Mouse (Mus musculus) limb, embryonic 10.5 days (tissue): ENCODE measurements at regions not wholly inside any gene's neighbourhood (a gene's known extent, or its start where the extent isn't known, plus 50 kb on each side); places are given as distances from the start of the nearest gene placed in this dataset.

ENCODE experiments used
- DNase-seq: peaks from one replicate; pipeline ENCODE4 v3.0.0-alpha.2; 2017; ENCODE audit warnings: low spot score
- H3K27ac ChIP-seq: fragments of 300-500 bp; sonication (generic); 2 replicates; pipeline ENCODE4 v1.5.1; 2016; ENCODE audit warnings: mild to moderate bottlenecking
- H3K27me3 ChIP-seq: fragments of 300-500 bp; sonication (generic); 2 replicates; pipeline ENCODE4 v1.6.1; 2016; ENCODE audit warnings: low read depth, mild to moderate bottlenecking; ENCODE audit not compliant: poor library complexity, severe bottlenecking
- H3K36me3 ChIP-seq: fragments of 300-500 bp; sonication (generic); 2 replicates; pipeline ENCODE4 v1.6.1; 2016; ENCODE audit warnings: mild to moderate bottlenecking, moderate library complexity
- H3K4me1 ChIP-seq: fragments of 300-500 bp; sonication (generic); 2 replicates; pipeline ENCODE4 v1.6.1; 2016
- H3K4me3 ChIP-seq: fragments of 300-500 bp; sonication (generic); 2 replicates; pipeline ENCODE4 v1.5.1; 2016; ENCODE audit warnings: mild to moderate bottlenecking, moderate library complexity
- H3K9me3 ChIP-seq: fragments of 300-500 bp; sonication (generic); replicated peaks from 2 replicates; pipeline ENCODE4 v1.6.1; 2016; ENCODE audit warnings: mild to moderate bottlenecking
- WGBS: fragments of 180-500 bp; shearing (Covaris S2); methylation state at CpG from one replicate; pipeline ENCODE4 v1.1.7; 2016; 5-methylcytosine and 5-hydroxymethylcytosine counted together

DNA sequence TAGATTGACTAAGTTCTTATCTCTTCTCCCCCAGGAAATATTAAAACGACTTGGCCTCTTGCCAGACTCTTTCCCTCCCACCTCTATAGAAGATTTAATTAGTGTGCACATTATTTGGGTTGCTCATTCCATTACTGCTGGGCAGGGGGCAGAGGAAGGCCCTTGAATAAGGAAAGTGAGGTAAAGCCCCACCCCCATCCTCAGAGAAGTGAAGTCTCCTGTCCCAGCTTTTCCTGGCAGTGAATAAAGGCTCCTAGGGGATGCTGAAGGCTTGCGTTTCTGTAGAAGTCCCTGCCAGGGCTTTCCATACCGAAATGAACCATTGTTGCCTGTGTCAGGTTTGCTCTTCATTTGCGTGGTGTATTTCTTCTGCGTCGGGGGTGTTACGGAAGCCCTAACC, 133.8 kb upstream of the Mdm1 start:
- no peaks in the 10 kb centered on the region for H3K36me3 ChIP-seq
- no peak overlapping the region for H3K4me3 ChIP-seq
- H3K4me1 ChIP-seq, result peaks cover 24% of the 10 kb centered on the region
- WGBS, result 87% methylated on average over 7 of the region's 7 CpGs
- H3K27me3 ChIP-seq, result no peaks in the 10 kb centered on the region
- H3K27ac ChIP-seq, result no peak overlapping the region
- peaks cover 3% of the 10 kb centered on the region for H3K9me3 ChIP-seq
- DNase-seq, result no peak

DNA sequence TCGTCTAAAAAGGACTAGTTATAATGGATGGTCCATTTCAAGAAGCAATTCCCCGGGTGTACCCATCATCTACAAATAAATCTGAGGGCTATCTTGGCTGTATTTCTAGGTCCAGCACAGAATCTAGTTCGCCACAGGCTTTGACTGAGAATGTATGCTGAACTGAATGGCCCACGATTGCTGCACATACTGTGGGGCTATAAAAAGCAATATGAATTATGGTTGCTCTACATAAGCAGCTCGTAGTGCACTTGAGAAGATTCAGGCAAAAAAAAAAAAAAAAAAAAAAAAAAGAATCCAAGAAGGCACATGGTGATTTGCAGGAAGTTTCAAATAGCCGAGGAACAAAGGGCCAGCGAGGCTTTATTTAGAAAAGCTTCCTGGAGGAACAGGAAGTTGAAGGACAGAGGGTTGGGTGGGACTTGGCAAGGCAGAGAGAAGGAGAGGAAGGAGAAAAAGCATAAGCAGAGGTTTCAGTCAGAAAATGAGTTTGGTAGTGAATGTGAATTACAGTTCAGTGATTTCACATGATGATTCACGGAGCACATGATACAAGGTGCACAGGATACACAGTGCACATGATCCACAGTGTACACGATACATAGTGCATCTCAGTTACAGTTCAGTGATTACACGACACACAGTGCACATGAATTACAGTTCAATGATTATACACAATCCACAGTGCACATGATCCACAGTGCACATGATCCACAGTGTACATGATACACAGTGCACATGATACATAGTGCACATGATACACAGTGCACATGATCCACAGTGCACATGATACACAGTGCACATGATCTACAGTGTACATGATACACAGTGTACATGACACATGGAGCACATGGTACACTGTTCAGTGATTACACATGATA, 129.7 kb upstream of the Mdm1 start:
- WGBS, result 85% methylated on average over 10 of the region's 10 CpGs
- H3K27ac ChIP-seq, result no peak overlapping the region
- H3K9me3 ChIP-seq, result peaks cover 3% of the 10 kb centered on the region
- no peaks in the 10 kb centered on the region for H3K27me3 ChIP-seq
- no peak overlapping the region for H3K4me3 ChIP-seq
- H3K36me3 ChIP-seq, result no peaks in the 10 kb centered on the region
- H3K4me1 ChIP-seq, result peaks cover 4% of the 10 kb centered on the region; the same call in 1 of the 2 replicates
- DNase-seq, result no peak

DNA sequence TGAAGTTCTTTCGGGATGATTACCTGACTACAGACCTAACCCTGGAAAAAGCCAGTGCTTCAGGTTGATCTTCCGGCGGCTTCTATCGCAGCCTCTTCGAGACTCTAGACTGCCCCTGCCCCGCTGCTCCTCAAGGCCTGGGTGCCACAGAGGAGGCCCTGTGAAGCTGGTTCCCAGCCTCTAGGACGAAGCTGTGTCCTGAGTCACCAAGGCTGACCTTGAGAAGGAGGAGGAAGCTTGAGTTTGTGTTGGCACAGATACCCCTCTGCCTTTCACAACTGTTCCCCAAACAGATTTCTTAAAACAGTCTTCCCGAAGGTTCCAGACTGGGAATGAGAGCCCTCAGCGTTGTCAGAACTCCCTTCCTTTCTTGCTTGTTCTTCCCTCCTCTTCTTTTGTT, 112.8 kb upstream of the Mdm1 start:
- no peak for DNase-seq
- Histone ChIP-seq H3K4me3 (no peak overlapping the region), H3K4me1 (no peaks in the 10 kb centered on the region), H3K9me3 (no peaks in the 10 kb centered on the region), H3K27me3 (no peaks in the 10 kb centered on the region), H3K36me3 (no peaks in the 10 kb centered on the region), H3K27ac (no peak overlapping the region)
- 91% methylated on average over 9 of the region's 9 CpGs for WGBS

DNA sequence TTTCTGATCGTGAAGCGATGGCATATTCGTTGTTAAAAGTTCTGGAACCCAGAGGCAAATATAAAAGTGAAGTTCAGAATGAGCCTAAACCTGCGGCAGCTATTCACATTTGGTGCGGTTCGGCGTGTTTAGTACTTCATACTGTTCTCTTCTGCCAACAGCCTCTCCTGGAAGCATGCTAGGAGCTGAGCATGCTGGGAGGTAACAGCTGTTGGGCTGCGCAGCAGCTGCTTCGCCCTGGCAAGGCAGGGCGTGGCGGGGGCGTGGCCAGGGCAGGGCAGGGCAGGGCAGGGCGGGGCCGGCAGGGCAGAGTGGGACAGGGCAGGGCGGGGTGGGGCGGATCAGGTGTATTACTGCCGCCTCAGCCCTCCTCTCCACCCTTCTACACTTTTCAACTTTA, 107.2 kb upstream of the Mdm1 start:
- no peak overlapping the region for H3K27ac ChIP-seq
- DNase-seq, result peak; percentile 28
- no peaks in the 10 kb centered on the region for H3K27me3 ChIP-seq
- no peaks in the 10 kb centered on the region for H3K36me3 ChIP-seq
- 72% methylated on average over 17 of the region's 17 CpGs for WGBS
- H3K4me1 ChIP-seq, result no peaks in the 10 kb centered on the region
- H3K9me3 ChIP-seq, result no peaks in the 10 kb centered on the region
- H3K4me3 ChIP-seq, result no peak overlapping the region

DNA sequence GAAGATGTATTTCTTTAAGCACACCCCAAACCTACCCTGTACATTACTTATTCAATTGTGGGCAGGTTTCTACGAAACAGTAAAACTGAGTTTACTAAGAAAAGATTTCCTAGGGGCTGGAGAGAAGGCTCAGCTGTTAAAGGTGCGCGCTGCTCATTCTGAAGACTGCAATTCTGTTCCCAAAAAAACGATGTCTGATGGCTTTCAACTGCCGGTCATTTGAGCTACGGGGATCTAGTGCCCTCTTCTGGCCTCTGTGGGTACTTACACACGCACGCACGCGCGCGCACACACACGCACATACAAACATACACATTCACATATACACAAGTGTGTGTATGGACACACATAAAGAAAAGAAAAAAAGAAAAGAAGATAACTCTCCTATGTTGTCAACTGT, 106.6 kb upstream of the Mdm1 start:
- no peak overlapping the region for H3K4me3 ChIP-seq

DNA sequence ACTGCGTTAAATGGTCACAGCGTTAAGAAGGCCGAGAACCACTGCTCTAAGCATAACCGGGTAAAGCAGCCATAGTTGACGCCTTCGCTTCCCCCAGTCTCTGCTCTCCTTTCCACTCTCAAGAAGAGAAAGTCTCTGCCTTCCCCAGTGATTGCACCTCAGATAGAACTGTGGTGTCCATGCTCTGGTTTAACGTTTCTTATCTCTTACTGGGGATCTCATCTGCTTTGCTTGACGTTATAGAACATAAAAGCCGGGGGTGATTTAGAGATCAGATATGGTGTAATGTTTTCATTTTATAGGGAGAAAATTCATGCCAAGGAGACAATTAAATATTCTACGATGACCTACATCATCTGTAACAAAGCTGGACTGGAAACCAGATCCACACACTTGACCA, 103.1 kb upstream of the Mdm1 start:
- Histone ChIP-seq H3K27ac (no peak overlapping the region), H3K27me3 (no peaks in the 10 kb centered on the region), H3K9me3 (no peaks in the 10 kb centered on the region), H3K36me3 (no peaks in the 10 kb centered on the region), H3K4me3 (no peak overlapping the region), H3K4me1 (no peaks in the 10 kb centered on the region)
- DNase-seq, result no peak
- WGBS, result 96% methylated on average over 10 of the region's 10 CpGs

More for the DNA sequence above, 106.6 kb upstream of the Mdm1 start:
- no peaks in the 10 kb centered on the region for H3K36me3 ChIP-seq
- 81% methylated on average over 13 of the region's 13 CpGs for WGBS
- H3K27me3 ChIP-seq, result no peaks in the 10 kb centered on the region
- no peak overlapping the region for H3K27ac ChIP-seq
- no peak for DNase-seq
- H3K4me1 ChIP-seq, result no peaks in the 10 kb centered on the region
- H3K9me3 ChIP-seq, result no peaks in the 10 kb centered on the region

DNA sequence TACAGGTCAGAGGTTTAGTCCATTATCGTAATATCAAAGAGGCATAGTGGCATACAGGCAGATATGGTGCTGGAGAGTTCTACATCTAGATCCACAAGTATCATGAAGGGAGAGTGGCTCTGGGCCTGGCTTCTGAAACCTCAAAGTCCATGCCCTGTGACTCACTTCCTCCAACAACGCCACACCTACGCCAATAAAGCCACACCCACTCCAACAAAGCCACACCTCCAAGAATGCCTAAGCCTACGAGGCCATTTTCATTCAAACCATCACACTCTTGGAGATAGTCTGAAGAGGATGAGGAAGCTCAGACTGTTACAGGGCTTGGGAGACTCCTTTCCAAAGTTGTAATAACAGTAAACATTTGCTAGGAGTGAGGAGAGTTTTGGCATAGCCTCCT, 102.6 kb upstream of the Mdm1 start:
- Histone ChIP-seq H3K9me3 (no peaks in the 10 kb centered on the region), H3K36me3 (no peaks in the 10 kb centered on the region), H3K4me1 (no peaks in the 10 kb centered on the region), H3K27me3 (no peaks in the 10 kb centered on the region), H3K27ac (no peak overlapping the region), H3K4me3 (no peak overlapping the region)
- 89% methylated on average over 4 of the region's 4 CpGs for WGBS
- no peak for DNase-seq

DNA sequence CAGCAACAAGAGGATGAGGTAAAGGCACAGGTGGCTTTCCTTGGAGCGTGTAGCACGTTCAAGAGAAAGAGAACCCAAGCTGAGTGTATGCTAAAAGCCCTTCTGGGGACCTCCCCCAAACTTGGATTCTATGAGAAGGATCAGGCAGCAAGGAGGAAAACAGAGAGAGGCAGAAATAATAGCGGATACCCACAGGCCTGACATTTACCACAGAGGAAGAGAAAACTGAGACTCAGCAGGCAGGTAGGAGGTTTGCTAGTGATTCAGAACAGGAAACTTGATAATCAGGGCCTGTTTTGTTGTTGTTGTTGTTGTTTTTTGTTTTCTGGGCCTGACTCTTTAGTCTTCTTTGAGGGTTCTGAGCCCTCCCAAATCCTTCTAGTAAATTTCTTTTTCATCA, 100.5 kb upstream of the Mdm1 start:
- WGBS, result 86% methylated on average over 3 of the region's 3 CpGs
- no peak for DNase-seq
- H3K4me3 ChIP-seq, result no peak overlapping the region
- H3K27ac ChIP-seq, result no peak overlapping the region
- no peaks in the 10 kb centered on the region for H3K9me3 ChIP-seq
- H3K27me3 ChIP-seq, result no peaks in the 10 kb centered on the region
- H3K36me3 ChIP-seq, result no peaks in the 10 kb centered on the region
- H3K4me1 ChIP-seq, result no peaks in the 10 kb centered on the region

DNA sequence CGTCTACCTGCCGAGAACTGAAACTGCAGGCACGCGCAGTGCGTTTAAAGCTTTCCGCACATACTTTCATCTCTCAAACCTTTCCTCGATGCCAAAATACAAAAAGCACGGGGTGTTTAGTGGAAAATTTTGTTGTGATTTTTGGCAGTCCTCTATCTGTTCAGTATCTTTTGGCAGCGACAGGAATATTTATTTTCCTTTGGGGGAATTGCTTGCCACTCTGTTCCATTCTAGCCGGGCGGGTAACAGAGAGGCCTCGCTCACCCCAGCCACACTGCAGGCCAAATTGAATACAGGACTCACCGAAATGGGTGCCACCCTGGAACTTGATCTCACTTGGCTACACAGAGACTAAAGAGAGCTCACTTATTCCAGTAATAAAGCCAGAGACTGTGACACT, 97.8 kb upstream of the Mdm1 start:
- Histone ChIP-seq H3K4me3 (no peak overlapping the region), H3K4me1 (no peaks in the 10 kb centered on the region), H3K36me3 (no peaks in the 10 kb centered on the region), H3K9me3 (no peaks in the 10 kb centered on the region), H3K27me3 (no peaks in the 10 kb centered on the region), H3K27ac (no peak overlapping the region)
- no peak for DNase-seq
- 70% methylated on average over 13 of the region's 13 CpGs for WGBS

DNA sequence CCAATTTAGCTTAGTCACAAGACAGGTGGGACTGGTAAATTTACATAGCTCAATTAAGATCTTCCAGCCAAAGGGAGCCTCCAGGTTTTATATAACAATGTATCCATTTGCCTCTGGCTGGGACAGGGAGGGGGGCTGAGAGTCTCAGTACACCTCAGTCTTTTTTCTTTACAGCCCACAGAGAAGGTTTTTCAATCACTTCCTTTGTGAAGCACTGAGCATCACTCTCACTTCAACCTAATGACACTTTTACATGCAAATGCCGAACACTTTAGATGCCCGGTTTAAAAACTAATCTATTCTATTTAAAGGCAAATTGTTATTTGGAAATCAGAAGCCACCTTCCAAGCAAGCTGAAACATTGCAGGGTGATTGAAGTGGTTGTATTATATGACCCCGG, 96.8 kb upstream of the Mdm1 start:
- no peaks in the 10 kb centered on the region for H3K27me3 ChIP-seq
- 68% methylated on average over 3 of the region's 3 CpGs for WGBS
- no peak overlapping the region for H3K4me3 ChIP-seq
- no peaks in the 10 kb centered on the region for H3K9me3 ChIP-seq
- peak; percentile 18 for DNase-seq
- H3K27ac ChIP-seq, result no peak overlapping the region
- no peaks in the 10 kb centered on the region for H3K36me3 ChIP-seq
- no peaks in the 10 kb centered on the region for H3K4me1 ChIP-seq

DNA sequence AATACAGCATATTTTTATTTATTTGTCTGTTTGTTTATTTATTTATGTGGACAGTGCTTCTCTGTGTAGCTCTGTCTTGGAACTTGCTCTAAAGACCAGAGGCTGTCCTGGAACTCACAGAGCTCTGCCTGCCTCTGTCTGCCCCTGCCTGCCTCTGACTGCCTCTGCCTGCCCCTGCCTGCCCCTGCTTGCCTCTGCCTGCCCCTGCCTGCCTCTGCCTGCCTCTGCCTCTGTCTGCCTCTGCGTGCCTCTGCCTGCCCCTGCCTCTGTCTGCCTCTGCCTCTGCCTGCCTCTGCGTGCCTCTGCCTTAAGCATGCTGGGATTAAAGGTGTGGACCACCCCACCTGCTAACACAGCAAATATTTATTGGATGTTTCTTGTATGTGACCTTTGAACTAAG, 96.2 kb upstream of the Mdm1 start:
- Histone ChIP-seq H3K4me3 (no peak overlapping the region), H3K36me3 (no peaks in the 10 kb centered on the region), H3K27ac (no peak overlapping the region), H3K27me3 (no peaks in the 10 kb centered on the region), H3K4me1 (no peaks in the 10 kb centered on the region), H3K9me3 (no peaks in the 10 kb centered on the region)
- DNase-seq, result peak; percentile 23
- WGBS, result 81% methylated on average over 2 of the region's 2 CpGs

DNA sequence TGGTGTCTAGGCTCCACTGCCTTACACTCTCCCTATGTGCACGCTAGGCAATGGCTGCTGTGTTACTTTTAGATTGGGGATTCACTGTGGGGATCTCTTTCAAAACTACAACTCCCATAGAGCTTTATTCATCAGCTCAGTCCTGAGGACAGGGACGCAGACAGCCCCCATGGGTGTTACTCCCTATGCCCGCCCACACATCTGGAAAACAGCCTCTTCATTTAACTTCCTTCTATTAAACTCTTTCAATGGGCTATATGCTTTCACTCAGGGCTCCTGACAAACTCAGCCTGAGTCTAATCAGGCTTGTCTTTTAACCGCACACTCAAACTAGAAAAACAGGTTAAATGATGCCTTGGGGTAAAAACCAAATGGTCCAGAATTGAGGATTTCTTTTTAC, 95.3 kb upstream of the Mdm1 start:
- Histone ChIP-seq H3K4me1 (no peaks in the 10 kb centered on the region), H3K27me3 (no peaks in the 10 kb centered on the region), H3K9me3 (no peaks in the 10 kb centered on the region), H3K4me3 (no peak overlapping the region), H3K36me3 (no peaks in the 10 kb centered on the region), H3K27ac (no peak overlapping the region)
- 74% methylated on average over 4 of the region's 4 CpGs for WGBS
- peak; percentile 23 for DNase-seq

DNA sequence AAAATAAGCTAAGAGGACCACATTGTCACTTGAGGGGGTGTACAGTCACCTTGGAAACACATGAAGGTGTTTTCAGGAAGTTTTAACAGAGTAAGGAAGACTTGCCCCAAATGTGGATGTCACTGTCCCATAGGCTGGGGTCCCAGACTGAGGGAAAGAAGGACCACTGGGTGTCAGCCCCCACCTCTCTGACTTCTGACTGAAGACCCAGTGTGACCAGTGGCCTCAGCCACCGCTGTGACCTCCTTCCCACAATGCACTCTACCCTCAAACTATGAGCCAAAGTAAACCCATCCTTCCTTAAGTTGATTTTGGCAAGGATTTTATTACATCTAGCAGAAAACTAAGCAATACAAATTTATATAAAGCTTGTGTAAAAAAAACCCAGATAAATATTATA, 94.8 kb upstream of the Mdm1 start:
- DNase-seq, result peak; percentile 10
- Histone ChIP-seq H3K4me1 (no peaks in the 10 kb centered on the region), H3K27ac (no peak overlapping the region), H3K36me3 (no peaks in the 10 kb centered on the region), H3K9me3 (no peaks in the 10 kb centered on the region), H3K4me3 (no peak overlapping the region), H3K27me3 (no peaks in the 10 kb centered on the region)
- WGBS, result 96% methylated on average over 1 of the region's 1 CpGs

DNA sequence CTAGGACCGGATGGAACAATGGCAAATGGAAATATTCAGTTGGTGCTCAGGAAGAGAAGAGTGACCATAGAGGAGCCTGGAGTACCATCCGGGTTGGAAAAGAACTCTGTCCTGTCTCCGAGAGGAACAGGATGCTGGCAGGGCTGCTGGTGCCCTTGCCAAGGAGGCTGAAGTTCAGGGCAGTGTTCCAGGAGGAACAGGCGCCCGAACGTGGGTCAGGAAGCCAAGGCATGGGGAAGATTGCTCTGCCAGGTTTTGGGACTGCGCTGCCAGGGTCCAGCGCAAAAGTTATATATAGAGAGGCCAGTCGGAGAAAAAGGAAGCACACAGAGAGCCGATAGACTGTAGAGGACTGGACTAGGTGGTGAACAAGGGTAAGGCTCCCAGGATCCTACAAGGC, 92.3 kb upstream of the Mdm1 start:
- no peak overlapping the region for H3K4me3 ChIP-seq
- no peaks in the 10 kb centered on the region for H3K4me1 ChIP-seq
- H3K27ac ChIP-seq, result no peak overlapping the region
- no peaks in the 10 kb centered on the region for H3K27me3 ChIP-seq
- peak; percentile 15 for DNase-seq
- no peaks in the 10 kb centered on the region for H3K9me3 ChIP-seq
- WGBS, result 95% methylated on average over 10 of the region's 10 CpGs
- H3K36me3 ChIP-seq, result no peaks in the 10 kb centered on the region
